ENCODE assay signal across 8 mouse cellular contexts in the genomic region with DNA sequence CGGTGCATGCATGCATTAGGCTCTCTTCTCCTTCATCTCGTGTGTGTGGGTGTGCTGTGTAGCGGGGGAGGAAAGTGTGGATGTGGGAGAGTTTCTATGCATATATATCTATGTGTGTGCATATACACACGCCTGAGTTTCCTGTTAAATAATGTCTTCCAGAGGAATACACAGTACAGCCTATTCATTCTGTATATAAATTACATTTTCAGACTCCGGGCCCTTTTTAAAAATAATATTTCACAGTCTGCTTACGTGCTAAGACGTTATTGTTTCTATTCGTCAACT. TPM values are rescaled to one million over a fixed set of nuclear protein-coding genes. Genes with fewer than 3 reads are reported as not detected.
DNase-seq lines count a peak whose midpoint lies in the region; ATAC-seq and TF ChIP-seq lines count a peak whose summit lies in the region.

No protein-coding gene starts in this region.

- DNase-seq in heart, adult 11 months: no peak
- no peak for DNase-seq in G1E (ENCODE audit: low spot score)
- DNase-seq in hindbrain, embryonic 10.5 days (ENCODE audit: low spot score): no peak
- DNase-seq in midbrain, embryonic 10.5 days (ENCODE audit: low spot score): no peak
- no peak for DNase-seq in gastrocnemius, postnatal 36 days
- no peak for DNase-seq in kidney, adult 11 months

- no peaks in the 10 kb centered on the region for H3K27me3 ChIP-seq in heart, embryonic 15.5 days
- H3K27me3 ChIP-seq in G1E (ENCODE audit: insufficient read depth, low read length): no peaks in the 10 kb centered on the region
- no peaks in the 10 kb centered on the region for H3K27me3 ChIP-seq in hindbrain, embryonic 10.5 days (ENCODE audit: insufficient read depth, poor library complexity, severe bottlenecking)
- H3K27me3 ChIP-seq in midbrain, embryonic 10.5 days (ENCODE audit: low read depth, poor library complexity, severe bottlenecking): no peaks in the 10 kb centered on the region

- 16% methylated on average over 8 of the region's 8 CpGs for WGBS in heart, embryonic 15.5 days
- 20% methylated on average over 8 of the region's 8 CpGs for WGBS in hindbrain, embryonic 10.5 days
- WGBS in midbrain, embryonic 10.5 days: 20% methylated on average over 8 of the region's 8 CpGs

- peak overlapping the region; percentile 63 for H3K4me2 ChIP-seq in heart, embryonic 15.5 days

- ATAC-seq in heart, embryonic 15.5 days (replicated peaks; ENCODE audit: insufficient number of reproducible peaks, insufficient read depth, low FRiP score, low read depth): no peak
- no peak for ATAC-seq in G1E (ENCODE audit: extremely low read depth, insufficient number of reproducible peaks, low FRiP score, poor library complexity, severe bottlenecking)
- no peak for ATAC-seq in megakaryocyte-erythroid progenitor cell, adult 5-6 weeks (replicated peaks; ENCODE audit: low FRiP score, low TSS enrichment, poor library complexity, severe bottlenecking)

- TF ChIP-seq CTCF in G1E (IDR thresholded peaks at IDR 0.05; ENCODE audit: low read depth, low read length): no peak

- H3K9ac ChIP-seq in heart, embryonic 15.5 days: peak overlapping the region; percentile 86

- H3K9me3 ChIP-seq in heart, embryonic 15.5 days (replicated peaks): no peaks in the 10 kb centered on the region
- H3K9me3 ChIP-seq in G1E (replicated peaks): no peaks in the 10 kb centered on the region
- H3K9me3 ChIP-seq in hindbrain, embryonic 10.5 days: no peaks in the 10 kb centered on the region
- H3K9me3 ChIP-seq in midbrain, embryonic 10.5 days (replicated peaks): no peaks in the 10 kb centered on the region

- peak overlapping the region; percentile 90 for H3K4me3 ChIP-seq in heart, embryonic 15.5 days
- H3K4me3 ChIP-seq in G1E (ENCODE audit: low read depth, low read length): peak overlapping the region; percentile 89
- peak overlapping the region; percentile 95 for H3K4me3 ChIP-seq in hindbrain, embryonic 10.5 days
- peak overlapping the region; percentile 94 for H3K4me3 ChIP-seq in midbrain, embryonic 10.5 days

- peak overlapping the region; percentile 80 for H3K27ac ChIP-seq in heart, embryonic 15.5 days
- peak overlapping the region; percentile 93 for H3K27ac ChIP-seq in hindbrain, embryonic 10.5 days
- H3K27ac ChIP-seq in midbrain, embryonic 10.5 days (replicated peaks): peak overlapping the region; percentile 93

- peaks cover 40% of the 10 kb centered on the region for H3K36me3 ChIP-seq in heart, embryonic 15.5 days
- peaks cover 63% of the 10 kb centered on the region for H3K36me3 ChIP-seq in G1E (replicated peaks)
- peaks cover 57% of the 10 kb centered on the region for H3K36me3 ChIP-seq in hindbrain, embryonic 10.5 days
- H3K36me3 ChIP-seq in midbrain, embryonic 10.5 days: peaks cover 49% of the 10 kb centered on the region

- intact Hi-C loops in gastrocnemius, postnatal 36 days (cut with DNase I): no loop called here

- H3K4me1 ChIP-seq in heart, embryonic 15.5 days (replicated peaks): peaks cover 11% of the 10 kb centered on the region
- peaks cover 19% of the 10 kb centered on the region for H3K4me1 ChIP-seq in G1E (ENCODE audit: insufficient read depth, low read depth, low read length)
- peaks cover 21% of the 10 kb centered on the region for H3K4me1 ChIP-seq in hindbrain, embryonic 10.5 days (replicated peaks)
- H3K4me1 ChIP-seq in midbrain, embryonic 10.5 days: peaks cover 19% of the 10 kb centered on the region

RNA-seq across cellular contexts. Expression of a gene that starts 0.4 kb away (rescaled TPM):
- 64.9 and 78.5 TPM in 2 replicates for polyA plus RNA-seq in heart, embryonic 15.5 days (2015; fragmentation: Nextera tagmentation; extraction: Ambion mirVana)
- total RNA-seq in G1E (2014; fragmentation: Nextera tagmentation) (66.3 and 96.8 TPM in 2 replicates), G1E (2017) (116 and 125 TPM in 2 replicates)
- polyA plus RNA-seq in G1E (2012): 5.7 and 6.2 TPM in 2 replicates
- 130 and 137 TPM in 2 replicates for polyA plus RNA-seq in hindbrain, embryonic 10.5 days (2016; fragmentation: Nextera tagmentation; extraction: Ambion mirVana)
- 130 and 143 TPM in 2 replicates for polyA plus RNA-seq in midbrain, embryonic 10.5 days (2016; fragmentation: Nextera tagmentation; extraction: Ambion mirVana)
- 10 to 100 TPM; 15.1 to 16.6 TPM for total RNA-seq in gastrocnemius, postnatal 36 days (2021)
- 58.6 and 63.0 TPM in 2 replicates for total RNA-seq in megakaryocyte-erythroid progenitor cell, adult 5-6 weeks (2014; fragmentation: Nextera tagmentation)
- total RNA-seq in megakaryocyte-erythroid progenitor cell, adult 5-6 weeks (2017): 60.1 and 69.3 TPM in 2 replicates

RNA-seq across cellular contexts. Expression of a gene that starts 0.5 kb away (rescaled TPM):
- 7.5 and 9.7 TPM in 2 replicates for polyA plus RNA-seq in heart, embryonic 15.5 days (2015; fragmentation: Nextera tagmentation; extraction: Ambion mirVana)
- total RNA-seq in G1E (2014; fragmentation: Nextera tagmentation) (46.1 and 49.8 TPM in 2 replicates), G1E (2017) (31.0 and 41.1 TPM in 2 replicates)
- polyA plus RNA-seq in G1E (2012): 3.7 and 6.4 TPM in 2 replicates
- polyA plus RNA-seq in hindbrain, embryonic 10.5 days (2016; fragmentation: Nextera tagmentation; extraction: Ambion mirVana): 18.9 and 21.7 TPM in 2 replicates
- 21.0 and 26.0 TPM in 2 replicates for polyA plus RNA-seq in midbrain, embryonic 10.5 days (2016; fragmentation: Nextera tagmentation; extraction: Ambion mirVana)
- under 1 TPM; 0.23 to 0.39 TPM for total RNA-seq in gastrocnemius, postnatal 36 days (2021)
- total RNA-seq in megakaryocyte-erythroid progenitor cell, adult 5-6 weeks (2014; fragmentation: Nextera tagmentation): 37.8 and 43.2 TPM in 2 replicates
- 17.7 and 21.8 TPM in 2 replicates for total RNA-seq in megakaryocyte-erythroid progenitor cell, adult 5-6 weeks (2017)

RNA-seq across cellular contexts. Expression of a gene that starts 26.0 kb away (rescaled TPM):
- 74.9 and 93.3 TPM in 2 replicates for polyA plus RNA-seq in heart, embryonic 15.5 days (2015; fragmentation: Nextera tagmentation; extraction: Ambion mirVana)
- total RNA-seq in G1E (2014; fragmentation: Nextera tagmentation) (103 and 128 TPM in 2 replicates), G1E (2017) (35.0 and 51.6 TPM in 2 replicates)
- 83.0 and 96.3 TPM in 2 replicates for polyA plus RNA-seq in G1E (2012)
- 191 and 216 TPM in 2 replicates for polyA plus RNA-seq in hindbrain, embryonic 10.5 days (2016; fragmentation: Nextera tagmentation; extraction: Ambion mirVana)
- polyA plus RNA-seq in midbrain, embryonic 10.5 days (2016; fragmentation: Nextera tagmentation; extraction: Ambion mirVana): 222 and 248 TPM in 2 replicates
- under 1 TPM; 0.44 to 0.54 TPM for total RNA-seq in gastrocnemius, postnatal 36 days (2021)
- total RNA-seq in megakaryocyte-erythroid progenitor cell, adult 5-6 weeks (2014; fragmentation: Nextera tagmentation): 49.4 and 49.9 TPM in 2 replicates
- total RNA-seq in megakaryocyte-erythroid progenitor cell, adult 5-6 weeks (2017): 43.6 and 55.5 TPM in 2 replicates

RNA-seq across cellular contexts. Expression of a gene that starts 31.6 kb away (rescaled TPM):
- 1,227 and 1,553 TPM in 2 replicates for polyA plus RNA-seq in heart, embryonic 15.5 days (2015; fragmentation: Nextera tagmentation; extraction: Ambion mirVana)
- 161 and 182 TPM in 2 replicates for total RNA-seq in G1E (2014; fragmentation: Nextera tagmentation)
- total RNA-seq in G1E (2017): 89.3 and 121 TPM in 2 replicates
- 1,259 and 1,762 TPM in 2 replicates for polyA plus RNA-seq in G1E (2012)
- 765 and 766 TPM in 2 replicates for polyA plus RNA-seq in hindbrain, embryonic 10.5 days (2016; fragmentation: Nextera tagmentation; extraction: Ambion mirVana)
- 757 and 815 TPM in 2 replicates for polyA plus RNA-seq in midbrain, embryonic 10.5 days (2016; fragmentation: Nextera tagmentation; extraction: Ambion mirVana)
- total RNA-seq in gastrocnemius, postnatal 36 days (2021): 100 to 1,000 TPM; 638 to 657 TPM
- total RNA-seq in megakaryocyte-erythroid progenitor cell, adult 5-6 weeks (2014; fragmentation: Nextera tagmentation): 337 and 365 TPM in 2 replicates
- total RNA-seq in megakaryocyte-erythroid progenitor cell, adult 5-6 weeks (2017): 59.5 and 174 TPM in 2 replicates

RNA-seq across cellular contexts. Expression of a gene that starts 52.7 kb away (rescaled TPM):
- polyA plus RNA-seq in heart, embryonic 15.5 days (2015; fragmentation: Nextera tagmentation; extraction: Ambion mirVana): 0.06 and 0.24 TPM in 2 replicates
- not detected in 2 replicates for total RNA-seq in G1E (2014; fragmentation: Nextera tagmentation)
- total RNA-seq in G1E (2017): not detected in 2 replicates
- not detected in 2 replicates for polyA plus RNA-seq in G1E (2012)
- polyA plus RNA-seq in hindbrain, embryonic 10.5 days (2016; fragmentation: Nextera tagmentation; extraction: Ambion mirVana): 0.21 TPM in 1 of 2 replicates, not detected in the other
- polyA plus RNA-seq in midbrain, embryonic 10.5 days (2016; fragmentation: Nextera tagmentation; extraction: Ambion mirVana): 0.11 TPM in 1 of 2 replicates, not detected in the other
- total RNA-seq in gastrocnemius, postnatal 36 days (2021): not detected
- total RNA-seq in megakaryocyte-erythroid progenitor cell, adult 5-6 weeks (2014; fragmentation: Nextera tagmentation): not detected in 2 replicates
- not detected in 2 replicates for total RNA-seq in megakaryocyte-erythroid progenitor cell, adult 5-6 weeks (2017)
